Mouse (Mus musculus): ENCODE measurements around the gene Ankrd27. TPM values are rescaled to one million over a fixed set of nuclear protein-coding genes. Genes with fewer than 3 reads are reported as not detected.

Gene Ankrd27
- polyA plus RNA-seq (2017; shearing (Covaris generic)), result 82.9 TPM

GRCm38 (mm10) chr7:35586055-35586905 is at the start of gene Ankrd27:
Gene Ankrd27 (plus strand): TSS chr7:35586244.

GRCm38 (mm10) chr7:35537562-35537961 is 48.5 kb upstream of the Ankrd27 start, which contains the start of gene Tdrd12:
Gene Tdrd12 (minus strand): TSS chr7:35537745.

GRCm38 (mm10) chr7:35556205-35556603 is 29.8 kb upstream of the Ankrd27 start, which contains the start of gene Nudt19:
Gene Nudt19 (minus strand): TSS chr7:35556304.

GRCm38 (mm10) chr7:35585191-35586054 is 621 bp upstream of the Ankrd27 start, which contains the start of gene Rgs9bp:
Gene Rgs9bp (minus strand): TSS chr7:35585582.

GRCm38 (mm10) chr7:35647101-35647698 is 61.2 kb downstream of the Ankrd27 start, which contains the start of gene Pdcd5:
Gene Pdcd5 (minus strand): TSS chr7:35647521.

Other genes with a start within 250 kb of the Ankrd27 start
- 33.6 TPM for gene Faap24, start 189.4 kb upstream of the Ankrd27 start, polyA plus RNA-seq (2017; shearing (Covaris generic))
- 14.7 TPM for gene Cep89, start 189.2 kb upstream of the Ankrd27 start, polyA plus RNA-seq (2017; shearing (Covaris generic))
- gene Slc7a9, start 137.4 kb upstream of the Ankrd27 start, polyA plus RNA-seq (2017; shearing (Covaris generic)), result not detected
- gene Tdrd12, start 48.5 kb upstream of the Ankrd27 start, polyA plus RNA-seq (2017; shearing (Covaris generic)), result not detected
- 51.1 TPM for gene Nudt19, start 29.9 kb upstream of the Ankrd27 start, polyA plus RNA-seq (2017; shearing (Covaris generic))
- gene Rgs9bp, start 662 bp upstream of the Ankrd27 start, polyA plus RNA-seq (2017; shearing (Covaris generic)), result not detected
- 78.1 TPM for gene Pdcd5, start 61.3 kb downstream of the Ankrd27 start, polyA plus RNA-seq (2017; shearing (Covaris generic))
- gene Dpy19l3, start 168.2 kb downstream of the Ankrd27 start, polyA plus RNA-seq (2017; shearing (Covaris generic)), result 66.3 TPM
- 26.6 TPM for gene Zfp507, start 216.8 kb downstream of the Ankrd27 start, polyA plus RNA-seq (2017; shearing (Covaris generic))

Data from inflammation-experienced regulatory T-cells, adult 16 weeks (primary cell).